Mouse (Mus musculus): ENCODE measurements around the gene Gm12216.

Gene Gm12216

DNA sequence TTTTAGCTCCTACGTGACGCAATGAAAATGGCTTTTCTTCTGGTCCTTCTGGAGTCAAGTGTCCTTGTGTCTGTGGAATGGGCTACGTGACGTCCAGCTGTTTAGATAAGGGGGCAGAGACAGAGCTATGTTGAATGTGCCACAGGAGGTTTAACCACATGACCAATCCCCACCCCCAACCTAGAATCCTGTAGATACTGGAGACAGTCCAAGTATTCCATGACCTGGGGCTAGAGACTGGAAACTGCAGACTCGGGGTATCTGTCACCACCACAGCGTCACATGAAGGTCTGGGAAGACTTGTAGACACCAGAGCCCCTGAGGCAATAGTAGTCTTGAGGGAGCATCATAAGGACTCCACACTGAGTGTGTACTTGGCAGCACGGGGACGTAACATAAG lies 63.2 kb downstream of the Gm12216 start:
- DNase-seq (ENCODE audit: low read depth, low spot score): peak; percentile 13

GRCm38 (mm10) chr11:53794671-53795557 lies 64.1 kb downstream of the Gm12216 start:
- peak; percentile 79 for DNase-seq (ENCODE audit: low read depth, low spot score)

GRCm38 (mm10) chr11:53794015-53794414 lies 65.0 kb downstream of the Gm12216 start:
- peak; percentile 14 for DNase-seq (ENCODE audit: low read depth, low spot score)

DNA sequence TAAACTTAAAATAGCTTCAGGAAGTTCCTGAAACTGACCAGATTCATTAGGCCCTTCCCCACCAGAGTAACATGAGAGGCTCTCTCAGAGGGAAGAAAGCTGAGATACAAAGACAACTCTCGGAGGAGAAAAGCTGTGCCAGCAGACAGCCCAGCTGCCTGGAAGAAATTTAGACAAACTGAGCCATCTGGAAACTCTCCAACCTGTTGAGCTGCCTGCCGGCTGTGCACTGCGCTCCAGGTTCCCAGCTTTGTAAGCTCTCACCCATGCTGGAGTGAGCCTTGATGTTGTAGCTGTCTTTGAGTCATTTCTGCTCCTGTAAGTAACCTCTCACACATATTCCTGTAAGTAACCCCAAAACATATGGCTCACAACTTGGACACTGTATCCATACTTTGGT lies 66.1 kb downstream of the Gm12216 start:
- DNase-seq (ENCODE audit: low read depth, low spot score): no peak

- no peak for DNase-seq (ENCODE audit: low read depth, low spot score)
Observed at GRCm38 (mm10) chr11:53789277-53789676, 69.8 kb downstream of the Gm12216 start.

GRCm38 (mm10) chr11:53788196-53788595 lies 70.9 kb downstream of the Gm12216 start:
- no peak for DNase-seq (ENCODE audit: low read depth, low spot score)

GRCm38 (mm10) chr11:53786058-53787031 lies 72.7 kb downstream of the Gm12216 start:
- peak; percentile 50 for DNase-seq (ENCODE audit: low read depth, low spot score)

DNA sequence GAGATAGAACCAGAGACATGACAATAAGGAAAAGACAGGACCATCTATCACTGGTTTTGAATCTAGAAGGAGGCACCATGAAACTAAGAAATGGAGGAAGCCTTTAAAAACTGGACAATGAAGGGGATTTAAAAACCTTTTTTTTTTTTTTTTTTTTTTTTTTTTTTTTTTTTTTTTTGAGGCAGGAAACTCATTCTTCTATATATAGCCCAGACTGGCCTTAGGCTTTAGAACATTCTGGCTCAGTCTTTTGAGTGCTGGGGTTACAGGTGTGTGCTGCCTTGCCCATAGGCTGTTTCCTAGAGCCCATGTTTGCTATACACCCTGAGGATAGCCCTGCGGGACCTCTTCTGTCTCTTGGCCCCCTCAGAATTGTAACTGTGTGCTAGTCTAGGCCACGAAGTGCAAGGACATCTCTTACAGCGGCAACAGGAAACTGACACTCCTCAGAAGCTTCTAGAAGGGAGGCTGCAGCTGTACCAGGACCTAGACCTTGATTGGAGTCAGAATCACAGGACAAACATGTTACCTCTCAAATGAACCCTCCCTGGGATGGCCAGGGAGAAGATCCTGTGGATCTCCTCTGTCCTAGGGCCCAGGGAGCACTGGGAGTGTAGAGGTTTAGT lies 73.6 kb downstream of the Gm12216 start:
- peak; percentile 69 for DNase-seq (ENCODE audit: low read depth, low spot score)

- DNase-seq (ENCODE audit: low read depth, low spot score): no peak
Observed at GRCm38 (mm10) chr11:53783288-53783687, 75.8 kb downstream of the Gm12216 start.

GRCm38 (mm10) chr11:53781964-53782363 lies 77.1 kb downstream of the Gm12216 start:
- no peak for DNase-seq (ENCODE audit: low read depth, low spot score)

GRCm38 (mm10) chr11:53781201-53781775 lies 77.8 kb downstream of the Gm12216 start:
- no peak for DNase-seq (ENCODE audit: low read depth, low spot score)

DNA sequence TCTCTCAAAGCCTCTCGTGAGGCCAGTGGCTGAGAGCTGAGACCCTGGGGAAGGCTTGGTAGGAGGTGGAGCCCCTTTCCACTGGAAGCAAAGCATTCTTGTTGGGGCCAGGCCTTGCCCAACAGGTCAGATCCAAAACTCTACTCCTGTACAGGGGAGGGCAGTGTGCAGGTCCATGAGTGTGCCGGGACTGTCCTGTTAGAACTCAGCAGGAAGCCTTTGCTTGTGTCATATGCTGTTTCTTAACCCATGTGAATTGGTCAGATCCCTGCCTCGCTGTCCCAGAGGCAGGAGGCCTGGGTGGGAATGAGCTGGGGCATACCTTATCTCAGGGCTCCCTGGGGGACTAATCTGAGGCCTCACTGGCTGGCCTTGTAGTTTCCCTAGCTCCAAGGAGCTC lies 78.8 kb downstream of the Gm12216 start:
- no peak for DNase-seq (ENCODE audit: low read depth, low spot score)

DNA sequence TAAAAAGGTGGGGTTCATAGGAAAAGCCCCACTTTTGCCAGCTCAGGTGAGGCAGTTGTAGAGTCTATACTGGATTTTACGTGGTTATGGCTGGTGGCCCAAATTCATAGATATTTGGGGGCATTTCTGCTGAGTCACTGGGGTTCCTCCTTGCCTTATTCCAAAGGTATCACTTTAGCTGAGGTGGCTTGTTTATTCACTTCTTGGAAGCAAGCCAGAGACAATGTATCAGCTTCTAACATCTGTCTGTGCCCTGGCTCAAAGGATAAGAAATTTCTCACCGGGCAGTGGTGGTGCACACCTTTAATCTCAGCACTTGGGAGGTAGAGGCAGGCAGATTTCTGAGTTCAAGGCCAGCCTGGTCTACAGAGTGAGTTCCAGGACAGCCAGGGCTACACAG lies 79.2 kb downstream of the Gm12216 start:
- DNase-seq (ENCODE audit: low read depth, low spot score): no peak

GRCm38 (mm10) chr11:53778455-53778854 lies 80.6 kb downstream of the Gm12216 start:
- peak; percentile 59 for DNase-seq (ENCODE audit: low read depth, low spot score)

GRCm38 (mm10) chr11:53777736-53778135 lies 81.3 kb downstream of the Gm12216 start:
- no peak for DNase-seq (ENCODE audit: low read depth, low spot score)

DNA sequence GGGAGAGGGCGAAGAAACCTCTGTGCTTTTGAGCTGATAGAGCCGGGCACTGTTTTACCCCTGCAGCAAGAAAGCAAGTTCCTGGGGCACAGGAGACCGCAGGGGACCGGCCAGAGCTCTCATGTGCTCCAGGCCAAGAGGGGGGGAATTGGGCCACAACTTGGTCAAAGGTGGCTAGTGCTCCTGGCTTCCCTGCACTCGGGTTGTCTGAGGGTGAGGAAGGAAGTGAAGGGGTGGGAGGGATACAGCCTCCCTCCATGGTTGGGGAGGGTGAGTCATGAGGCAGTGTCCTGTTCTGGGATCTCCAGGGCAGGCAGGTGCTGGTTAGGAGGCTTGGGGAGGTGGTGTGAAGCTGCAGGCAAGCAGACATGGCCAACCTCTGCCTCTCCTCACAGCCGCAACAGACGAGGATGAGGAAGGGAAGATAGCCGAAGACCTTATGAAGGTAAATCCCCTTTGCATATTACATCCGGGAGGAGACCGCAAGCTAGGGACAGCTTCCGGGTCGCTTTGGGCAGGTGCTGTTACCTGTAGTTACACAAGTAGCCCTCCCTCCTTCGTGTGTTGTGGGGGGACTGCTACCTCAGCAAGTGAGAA lies 84.3 kb downstream of the Gm12216 start:
- DNase-seq (ENCODE audit: low read depth, low spot score): peak; percentile 42

DNA sequence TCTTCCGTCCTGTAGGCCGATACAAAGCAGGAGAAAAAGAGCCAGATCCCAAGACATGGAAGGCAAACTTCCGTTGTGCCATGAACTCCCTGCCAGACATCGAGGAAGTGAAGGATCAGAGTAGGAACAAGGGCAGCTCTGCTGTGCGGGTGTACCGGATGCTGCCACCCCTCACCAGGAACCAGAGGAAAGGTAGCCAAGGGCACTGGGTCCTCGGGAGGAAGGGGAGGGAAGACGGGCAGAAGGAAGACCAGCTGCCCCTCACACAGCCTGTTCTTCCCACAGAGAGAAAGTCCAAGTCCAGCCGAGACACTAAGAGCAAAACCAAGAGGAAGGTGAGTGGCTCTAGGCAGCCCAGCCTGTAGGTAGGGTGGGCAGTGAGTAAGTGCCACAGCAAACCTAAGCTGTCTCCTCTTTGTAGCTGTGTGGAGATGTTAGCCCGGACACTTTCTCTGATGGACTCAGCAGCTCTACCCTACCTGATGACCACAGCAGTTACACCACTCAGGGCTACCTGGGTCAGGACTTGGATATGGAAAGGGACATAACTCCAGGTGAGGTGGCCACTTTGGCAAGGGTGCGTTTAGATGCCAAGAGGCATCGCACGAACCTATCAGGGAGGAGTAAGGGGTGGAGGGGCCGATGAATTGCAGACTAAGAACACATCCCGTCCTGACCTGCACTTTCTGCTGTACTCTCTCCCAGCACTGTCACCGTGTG lies 85.3 kb downstream of the Gm12216 start:
- no peak for DNase-seq (ENCODE audit: low read depth, low spot score)

- DNase-seq (ENCODE audit: low read depth, low spot score): no peak
Observed at GRCm38 (mm10) chr11:53773087-53773486, 86.0 kb downstream of the Gm12216 start, which contains the start of gene Gm17334. Gene Gm17334 (minus strand): TSS chr11:53773187.

DNA sequence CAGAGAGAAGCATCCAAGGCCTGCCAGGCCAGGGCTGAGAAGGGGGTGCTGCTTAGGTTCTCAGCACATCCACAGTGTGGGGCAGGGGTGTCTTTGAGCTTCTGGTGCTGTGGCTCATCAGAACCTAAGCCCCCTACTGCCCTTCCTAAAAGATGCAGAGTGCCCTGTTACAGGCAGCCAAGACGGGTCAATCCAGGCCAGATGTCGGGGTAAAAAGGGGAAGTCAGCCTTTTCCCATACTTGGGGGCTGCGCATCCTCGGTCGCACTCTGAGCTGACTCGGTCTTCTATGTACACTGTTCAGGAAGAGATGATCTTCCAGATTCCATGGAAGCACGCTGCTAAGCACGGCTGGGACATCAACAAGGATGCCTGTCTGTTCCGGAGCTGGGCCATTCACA lies 86.5 kb downstream of the Gm12216 start:
- DNase-seq (ENCODE audit: low read depth, low spot score): no peak

DNA sequence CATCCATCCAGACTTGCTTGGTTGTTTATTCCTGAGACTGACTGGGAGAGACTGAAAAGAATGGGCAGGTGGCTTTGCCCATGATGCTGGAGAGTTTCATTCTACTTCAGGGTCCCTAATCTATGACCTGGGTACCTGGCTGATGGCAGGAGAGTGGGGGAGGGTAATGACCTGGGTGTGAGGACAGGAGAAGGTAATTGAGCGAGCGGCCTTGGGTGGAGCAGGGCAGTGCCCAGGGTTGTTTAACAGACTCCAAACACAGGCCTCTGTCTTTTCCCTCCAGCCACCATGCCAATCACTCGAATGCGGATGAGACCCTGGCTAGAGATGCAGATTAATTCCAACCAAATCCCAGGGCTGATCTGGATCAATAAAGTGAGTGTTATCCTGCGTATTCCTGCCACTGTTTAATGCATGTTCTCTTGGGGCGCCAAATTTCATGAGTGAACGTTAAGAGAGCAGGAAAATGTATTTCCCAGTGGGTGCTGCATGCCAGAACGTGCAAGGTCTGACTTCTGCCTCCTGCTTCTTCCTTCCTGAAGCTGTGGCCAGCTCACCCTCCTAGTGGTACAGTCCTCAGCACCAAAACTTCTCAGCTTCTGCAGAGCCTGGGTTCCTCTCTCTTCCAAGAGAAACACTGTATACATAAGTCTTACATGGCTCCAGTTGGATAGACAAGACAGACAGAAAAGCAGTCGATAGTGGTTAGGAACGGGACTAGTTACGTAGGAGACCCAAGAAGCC lies 87.9 kb downstream of the Gm12216 start:
- peak; percentile 38 for DNase-seq (ENCODE audit: low read depth, low spot score)

Data from CD4-positive, CD25-positive, alpha-beta regulatory T cell, adult 2 months (primary cell).